Mouse (Mus musculus) olfactory bulb, adult 2 months (tissue): Measurements from ENCODE around the gene Ankdd1b.

ENCODE experiments used
- CTCF ChIP-seq: fragments of 200-500 bp; IDR thresholded peaks from 2 replicates; pipeline ENCODE4 v1.5.1; 2012; ENCODE audit warnings: low read depth, mild to moderate bottlenecking, low read length, moderate library complexity; ENCODE audit not compliant: insufficient read depth
- POLR2A ChIP-seq: fragments of 200-500 bp; IDR thresholded peaks from 2 replicates; pipeline ENCODE4 v1.6.1; 2012; ENCODE audit warnings: mild to moderate bottlenecking, low read depth, low read length, moderate library complexity; ENCODE audit not compliant: insufficient read depth

- TF ChIP-seq CTCF (no peak), POLR2A (no peak)
These were observed 46.3 kb upstream of the Ankdd1b start for GRCm38 (mm10) chr13:96517335-96517734.
